Mouse (Mus musculus) bone marrow macrophage, adult 2 months (primary cell): ENCODE data around the gene Olfr133.

Experiments
- CTCF ChIP-seq: IDR thresholded peaks from 2 replicates; pipeline ENCODE4 v1.5.1; 2012; ENCODE audit warnings: low read depth, mild to moderate bottlenecking, low read length, moderate library complexity
- POLR2A ChIP-seq: IDR thresholded peaks from 2 replicates; pipeline ENCODE4 v1.6.1; 2012; ENCODE audit warnings: mild to moderate bottlenecking, low read depth, low read length, borderline replicate concordance

DNA sequence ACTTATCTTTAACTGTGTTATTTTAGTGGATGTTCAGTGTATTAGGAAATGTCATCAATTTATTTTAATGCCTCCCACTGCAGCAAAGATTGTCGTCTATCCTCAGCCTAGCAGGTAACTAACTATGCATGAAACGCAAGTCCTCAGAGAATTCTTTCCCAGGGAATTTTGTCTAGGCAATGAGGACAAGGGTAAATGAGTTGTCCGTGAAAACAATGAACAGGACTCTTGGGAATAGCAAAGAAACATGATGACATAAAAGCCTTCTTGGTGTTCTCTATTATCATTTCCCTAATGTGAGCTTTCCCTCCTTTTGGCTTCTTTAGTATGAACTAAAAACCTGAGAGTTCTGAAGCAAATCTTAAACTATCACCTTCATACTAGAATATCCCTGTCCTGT lies 26.0 kb downstream of the Olfr133 start, which contains the start of gene Olfr134:
- no peak for TF ChIP-seq CTCF
- no peak for TF ChIP-seq POLR2A
